ENCODE assay signal across 15 mouse cellular contexts in genomic region chr2:20489090-20489489, GRCm38 (mm10).
"Had no signal": no experiment of that assay in that cellular context is flagged by ENCODE, and none has a peak within 500 bp of the region (broad histone marks: within the 10 kb centered on the region; RNA-seq: fewer than 3 reads in every experiment).

No protein-coding gene starts in this region.

- H3K9ac ChIP-seq: lung, embryonic 14.5 days; midbrain, embryonic 13.5 days; midbrain, embryonic 15.5 days; neural tube, embryonic 12.5 days; stomach, embryonic 15.5 days had no signal

- H3K9me3 ChIP-seq: midbrain, embryonic 15.5 days; stomach, embryonic 15.5 days had no signal

- H3K4me1 ChIP-seq: megakaryocyte, embryonic 14.5 days; midbrain, embryonic 15.5 days; neural tube, embryonic 12.5 days; stomach, embryonic 15.5 days had no signal

- H3K36me3 ChIP-seq: midbrain, embryonic 13.5 days; midbrain, embryonic 15.5 days; neural tube, embryonic 12.5 days; stomach, embryonic 15.5 days had no signal

- H3K27ac ChIP-seq: midbrain, embryonic 13.5 days; midbrain, embryonic 15.5 days; neural tube, embryonic 12.5 days; stomach, embryonic 15.5 days; stomach, postnatal 0 days had no signal

- ATAC-seq: midbrain, embryonic 13.5 days; midbrain, embryonic 15.5 days had no signal

- H3K4me3 ChIP-seq: megakaryocyte, embryonic 14.5 days; midbrain, embryonic 13.5 days; midbrain, embryonic 15.5 days; neural tube, embryonic 12.5 days; stomach, embryonic 15.5 days had no signal

- DNase-seq: lung, adult 18-20 months; lung, embryonic 14.5 days; lung, postnatal 10 days; lung, postnatal 4 days; right cerebral cortex, postnatal 14 days; thymus, adult 2 months; thymus, postnatal 25 days; thymus, postnatal 4 days had no signal

- H3K27me3 ChIP-seq: megakaryocyte, embryonic 14.5 days; midbrain, embryonic 13.5 days; midbrain, embryonic 15.5 days; neural tube, embryonic 12.5 days; stomach, embryonic 15.5 days had no signal

- H3K4me2 ChIP-seq: lung, embryonic 14.5 days; midbrain, embryonic 11.5 days; midbrain, embryonic 13.5 days; midbrain, embryonic 15.5 days; neural tube, embryonic 12.5 days; stomach, embryonic 15.5 days had no signal
